Mouse (Mus musculus) kidney, embryonic 15.5 days (tissue): ENCODE data around the gene Dazap1. TPM values are rescaled to one million over a fixed set of nuclear protein-coding genes. Genes with fewer than 3 reads are reported as not detected.
A peak's percentile ranks its signal among the peaks of the same experiment; 100 is the strongest.
"Not testable (repeated sequence)": the region's sequence is repeated elsewhere in the genome, so short reads cannot be mapped to it uniquely, and the experiment has no call there.

Source experiments
- ATAC-seq: fragments of 200-750 bp; cut with Nextera tagmentation; replicated peaks from 2 replicates; pipeline ENCODE4 v1.8.0; 2017; ENCODE audit warnings: moderate TSS enrichment; ENCODE audit not compliant: low FRiP score
- H3K27ac ChIP-seq: fragments of 300-500 bp; sonication (generic); 2 replicates; pipeline ENCODE4 v1.5.1; 2015; ENCODE audit warnings: mild to moderate bottlenecking, inconsistent platforms
- H3K27me3 ChIP-seq: fragments of 300-500 bp; sonication (generic); 2 replicates; pipeline ENCODE4 v1.6.1; 2015; ENCODE audit warnings: inconsistent platforms
- H3K36me3 ChIP-seq: fragments of 300-500 bp; sonication (generic); 2 replicates; pipeline ENCODE4 v1.6.1; 2015; ENCODE audit warnings: inconsistent platforms
- H3K4me1 ChIP-seq: fragments of 300-500 bp; sonication (generic); 2 replicates; pipeline ENCODE4 v1.6.1; 2015; ENCODE audit warnings: inconsistent platforms
- H3K4me2 ChIP-seq: fragments of 300-500 bp; sonication (generic); 2 replicates; pipeline ENCODE4 v1.6.1; 2015; ENCODE audit warnings: moderate library complexity, mild to moderate bottlenecking, inconsistent platforms
- H3K4me3 ChIP-seq: fragments of 300-500 bp; sonication (generic); replicated peaks from 2 replicates; pipeline ENCODE4 v1.5.1; 2015; ENCODE audit warnings: mild to moderate bottlenecking, inconsistent platforms
- H3K9ac ChIP-seq: fragments of 300-500 bp; sonication (generic); 2 replicates; pipeline ENCODE4 v1.6.1; 2015; ENCODE audit warnings: mild to moderate bottlenecking, inconsistent platforms
- H3K9me3 ChIP-seq: fragments of 300-500 bp; sonication (generic); replicated peaks from 2 replicates; pipeline ENCODE4 v1.6.1; 2016; ENCODE audit warnings: inconsistent platforms
- WGBS: fragments of 180-500 bp; shearing (Covaris S2); methylation state at CpG from one replicate; pipeline ENCODE4 v1.1.7; 2015; ENCODE audit warnings: mixed read lengths; 5-methylcytosine and 5-hydroxymethylcytosine counted together
- polyA plus RNA-seq: library from polyadenylated mRNA; unstranded; fragments of >200 nt; fragmentation: Nextera tagmentation; extraction: Ambion mirVana; gene quantifications from 2 replicates; pipeline ENCODE4 v1.2.1, GENCODE M21; 2015

Dazap1 gene
- polyA plus RNA-seq, 1 experiment from 2014 or later = 56.3 TPM

DNA sequence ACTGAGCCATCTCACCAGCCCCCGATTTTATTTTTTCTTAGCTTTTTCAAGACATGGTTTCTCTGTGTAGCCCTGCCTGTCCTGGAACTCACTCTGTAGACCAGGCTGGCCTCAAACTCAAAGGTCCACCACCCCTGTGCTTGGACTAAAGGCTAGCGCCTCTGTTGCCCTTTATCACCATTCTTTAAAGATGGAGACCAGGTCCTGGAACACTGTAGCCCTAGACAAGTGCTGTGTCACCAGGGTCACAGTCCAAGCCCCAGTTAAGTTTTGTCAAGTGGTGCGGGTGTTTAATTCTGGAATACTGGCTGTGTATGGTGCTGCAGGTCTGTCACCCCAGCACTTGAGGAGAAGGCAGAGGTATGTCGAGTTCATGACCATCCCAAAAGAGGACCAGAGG lies 24.3 kb upstream of the Dazap1 start:
- no peaks in the 10 kb centered on the region for H3K9me3 ChIP-seq
- H3K36me3 ChIP-seq = peaks cover 100% of the 10 kb centered on the region
- 85% methylated on average over 4 of the region's 4 CpGs for WGBS
- H3K4me3 ChIP-seq = no peak overlapping the region
- peaks cover 14% of the 10 kb centered on the region for H3K4me1 ChIP-seq
- H3K4me2 ChIP-seq = no peak overlapping the region
- no peaks in the 10 kb centered on the region for H3K27me3 ChIP-seq
- no peak overlapping the region for H3K27ac ChIP-seq
- H3K9ac ChIP-seq = no peak overlapping the region
- no peak for ATAC-seq

GRCm38 (mm10) chr10:80238306-80238705 lies 23.0 kb upstream of the Dazap1 start:
- Histone ChIP-seq H3K4me2 (no peak overlapping the region), H3K4me3 (no peak overlapping the region), H3K36me3 (peaks cover 100% of the 10 kb centered on the region), H3K27ac (no peak overlapping the region), H3K4me1 (peaks cover 4% of the 10 kb centered on the region), H3K27me3 (no peaks in the 10 kb centered on the region), H3K9ac (no peak overlapping the region), H3K9me3 (no peaks in the 10 kb centered on the region)
- 89% methylated on average over 3 of the region's 3 CpGs for WGBS
- no peak for ATAC-seq

GRCm38 (mm10) chr10:80239791-80240190 lies 21.5 kb upstream of the Dazap1 start:
- Histone ChIP-seq H3K27ac (no peak overlapping the region), H3K36me3 (peaks cover 100% of the 10 kb centered on the region), H3K9me3 (no peaks in the 10 kb centered on the region), H3K4me3 (no peak overlapping the region), H3K4me2 (no peak overlapping the region), H3K4me1 (no peaks in the 10 kb centered on the region), H3K27me3 (no peaks in the 10 kb centered on the region), H3K9ac (no peak overlapping the region)
- ATAC-seq = no peak
- WGBS = 85% methylated on average over 6 of the region's 6 CpGs

- H3K9me3 ChIP-seq = no peaks in the 10 kb centered on the region
- H3K9ac ChIP-seq = no peak overlapping the region
- no peak for ATAC-seq
- 71% methylated on average over 9 of the region's 9 CpGs for WGBS
- no peak overlapping the region for H3K4me3 ChIP-seq
- no peak overlapping the region for H3K27ac ChIP-seq
- H3K27me3 ChIP-seq = no peaks in the 10 kb centered on the region
- H3K4me1 ChIP-seq = peaks cover 8% of the 10 kb centered on the region
- H3K36me3 ChIP-seq = peaks cover 78% of the 10 kb centered on the region
- no peak overlapping the region for H3K4me2 ChIP-seq
Observed at GRCm38 (mm10) chr10:80242088-80242487, 19.2 kb upstream of the Dazap1 start.

DNA sequence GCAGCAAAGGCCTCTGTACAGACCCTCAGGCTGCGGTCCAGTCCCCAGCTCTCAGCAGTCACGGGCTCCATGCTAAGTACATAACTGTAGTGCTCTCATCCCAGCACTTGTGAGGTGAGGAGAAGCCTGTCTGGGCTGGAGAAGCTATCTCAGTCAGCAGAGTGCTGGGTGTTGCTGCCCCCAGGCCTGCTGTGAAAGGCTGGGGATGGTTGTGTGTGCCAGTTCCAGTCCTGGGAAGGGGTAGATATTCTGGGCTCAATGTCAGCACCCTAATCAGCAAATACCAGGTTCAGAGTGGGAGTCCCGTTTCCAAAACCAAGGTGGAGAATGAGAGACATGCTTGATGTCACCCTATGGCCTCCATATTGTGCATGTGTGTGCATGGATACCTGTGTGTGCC lies 18.7 kb upstream of the Dazap1 start:
- ATAC-seq = no peak
- Histone ChIP-seq H3K36me3 (peaks cover 72% of the 10 kb centered on the region), H3K27ac (no peak overlapping the region), H3K9ac (no peak overlapping the region), H3K9me3 (no peaks in the 10 kb centered on the region), H3K4me2 (no peak overlapping the region), H3K27me3 (no peaks in the 10 kb centered on the region), H3K4me1 (peaks cover 8% of the 10 kb centered on the region), H3K4me3 (no peak overlapping the region)
- 93% methylated on average over 3 of the region's 3 CpGs for WGBS

- Histone ChIP-seq H3K9me3 (no peaks in the 10 kb centered on the region), H3K4me1 (peaks cover 14% of the 10 kb centered on the region), H3K4me2 (no peak overlapping the region), H3K9ac (0 out of 2 replicates have a peak overlapping the region, but pooled peaks have one; percentile 30), H3K36me3 (peaks cover 49% of the 10 kb centered on the region), H3K27ac (0 out of 2 replicates have a peak overlapping the region, but pooled peaks have one; percentile 13), H3K4me3 (no peak overlapping the region), H3K27me3 (no peaks in the 10 kb centered on the region)
- WGBS = 44% methylated on average over 5 of the region's 5 CpGs
- ATAC-seq = no peak
Observed at GRCm38 (mm10) chr10:80244791-80245399, 16.4 kb upstream of the Dazap1 start.

DNA sequence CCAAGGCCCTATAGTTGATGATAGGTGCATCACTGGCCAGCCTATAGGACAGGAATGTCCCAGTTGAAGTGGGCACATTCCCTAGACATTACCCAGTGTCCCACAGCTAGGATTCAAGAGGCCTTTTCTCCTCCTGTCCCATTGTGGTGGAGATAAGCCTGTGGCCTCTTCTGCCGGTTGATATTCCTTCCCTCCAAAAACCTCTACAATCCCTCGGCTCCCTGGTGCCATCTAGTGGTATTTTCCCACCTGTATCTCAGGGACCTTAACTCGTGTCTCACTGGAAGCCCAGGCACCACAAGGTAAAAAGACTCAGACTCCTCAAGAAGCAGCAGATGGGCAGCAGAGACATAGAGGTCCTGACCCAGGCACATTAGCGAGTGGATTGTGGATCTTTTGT lies 15.7 kb upstream of the Dazap1 start:
- 8% methylated on average over 4 of the region's 4 CpGs for WGBS
- H3K4me3 ChIP-seq = no peak overlapping the region
- peaks cover 21% of the 10 kb centered on the region for H3K4me1 ChIP-seq
- 0 out of 2 replicates have a peak overlapping the region, but pooled peaks have one; percentile 13 for H3K27ac ChIP-seq
- peaks cover 42% of the 10 kb centered on the region for H3K36me3 ChIP-seq
- no peak overlapping the region; the same call in 1 of the 2 replicates for H3K4me2 ChIP-seq
- 0 out of 2 replicates have a peak, but pooled peaks have one; percentile 2 for ATAC-seq
- H3K9me3 ChIP-seq = no peaks in the 10 kb centered on the region
- H3K27me3 ChIP-seq = no peaks in the 10 kb centered on the region
- 0 out of 2 replicates have a peak overlapping the region, but pooled peaks have one; percentile 30 for H3K9ac ChIP-seq

DNA sequence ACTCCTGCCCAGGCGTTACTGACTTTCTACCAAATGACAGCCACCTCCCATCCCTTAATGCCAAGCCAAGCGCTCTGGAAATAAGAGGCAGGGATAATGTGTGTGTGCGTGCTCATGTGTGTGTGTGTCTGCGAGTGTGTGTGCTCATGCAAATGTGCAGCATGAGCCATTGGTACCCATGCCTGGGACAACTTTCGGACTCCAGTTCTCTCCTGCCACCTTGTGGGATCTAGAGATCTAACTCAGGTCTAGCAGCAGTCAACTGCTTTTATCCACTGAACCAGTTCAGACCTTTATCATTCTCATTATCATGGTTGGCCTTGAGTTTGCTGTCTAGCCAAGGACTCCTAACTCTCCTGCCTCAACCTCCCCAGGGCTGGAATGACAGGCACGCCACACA lies 13.4 kb upstream of the Dazap1 start:
- no peaks in the 10 kb centered on the region for H3K9me3 ChIP-seq
- H3K27ac ChIP-seq = no peak overlapping the region
- peak overlapping the region; percentile 85; the same call in 1 of the 2 replicates for H3K4me2 ChIP-seq
- H3K27me3 ChIP-seq = no peaks in the 10 kb centered on the region
- 48% methylated on average over 6 of the region's 6 CpGs for WGBS
- peak overlapping the region; percentile 87 for H3K4me3 ChIP-seq
- H3K9ac ChIP-seq = no peak overlapping the region
- H3K4me1 ChIP-seq = peaks cover 29% of the 10 kb centered on the region
- no peak for ATAC-seq
- H3K36me3 ChIP-seq = peaks cover 26% of the 10 kb centered on the region

DNA sequence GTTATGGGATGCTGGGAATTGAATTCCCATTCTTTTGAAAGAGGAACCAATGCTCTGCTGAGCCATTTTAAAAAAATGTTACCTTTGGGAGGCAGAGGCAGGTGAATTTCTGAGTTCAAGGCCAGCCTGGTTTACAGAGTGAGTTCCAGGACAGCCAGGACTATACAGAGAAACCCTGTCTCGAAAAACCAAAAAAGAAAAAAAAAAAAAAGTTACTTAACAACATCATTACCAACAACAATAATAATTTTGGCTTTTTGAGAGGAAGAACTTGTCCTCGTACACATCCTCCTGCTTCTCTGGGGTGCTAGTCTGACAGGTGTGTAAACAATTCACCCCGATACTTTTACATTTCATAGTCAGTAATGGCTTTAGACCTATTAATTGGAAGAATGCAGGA lies 12.8 kb upstream of the Dazap1 start:
- Histone ChIP-seq H3K4me2 (peak overlapping the region; percentile 85), H3K9ac (0 out of 2 replicates have a peak overlapping the region, but pooled peaks have one; percentile 12), H3K4me1 (peaks cover 29% of the 10 kb centered on the region), H3K36me3 (peaks cover 26% of the 10 kb centered on the region), H3K4me3 (peak overlapping the region; percentile 87)
- H3K9me3 ChIP-seq, H3K27ac ChIP-seq, H3K27me3 ChIP-seq, ATAC-seq: not testable (repeated sequence)
- 36% methylated on average over 3 of the region's 3 CpGs for WGBS

- Histone ChIP-seq H3K27me3 (no peaks in the 10 kb centered on the region), H3K4me1 (peaks cover 29% of the 10 kb centered on the region), H3K9me3 (no peaks in the 10 kb centered on the region), H3K9ac (peak within 1 kb of the TSS; percentile 85), H3K4me2 (peak within 1 kb of the TSS; percentile 85), H3K4me3 (peak within 1 kb of the TSS; percentile 87), H3K36me3 (peaks cover 26% of the 10 kb centered on the region), H3K27ac (peak within 1 kb of the TSS; percentile 97)
- peak; percentile 90 for ATAC-seq
- WGBS = under 1% methylated on average over 53 of the region's 53 CpGs
Observed at GRCm38 (mm10) chr10:80248971-80249640, 12.2 kb upstream of the Dazap1 start, which contains the start of gene Ndufs7. Ndufs7 (plus strand) TSS chr10:80249121.

DNA sequence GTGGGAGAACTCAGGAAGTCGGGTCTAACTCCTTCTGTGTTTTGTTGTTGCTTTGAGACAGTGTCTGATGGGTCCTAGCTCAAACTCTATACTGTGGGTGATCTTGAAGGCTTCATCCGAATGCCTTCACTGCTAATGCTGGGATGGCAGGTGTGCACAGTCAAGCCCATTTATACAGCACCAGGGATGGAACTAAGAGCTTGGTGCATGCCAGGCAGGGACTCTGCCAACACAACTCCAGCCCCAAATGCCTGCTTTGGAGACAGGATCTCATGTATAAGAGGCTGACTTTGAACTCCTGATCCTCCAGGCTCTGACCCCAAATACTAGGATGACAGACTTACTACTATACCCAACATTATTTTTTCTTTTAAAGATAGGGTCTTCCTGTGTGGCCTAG lies 11.2 kb upstream of the Dazap1 start:
- no peak for ATAC-seq
- Histone ChIP-seq H3K4me3 (peak overlapping the region; percentile 87), H3K27me3 (no peaks in the 10 kb centered on the region), H3K9me3 (no peaks in the 10 kb centered on the region), H3K4me1 (peaks cover 28% of the 10 kb centered on the region), H3K27ac (peak overlapping the region; percentile 97), H3K4me2 (peak overlapping the region; percentile 85), H3K9ac (peak overlapping the region; percentile 85), H3K36me3 (peaks cover 28% of the 10 kb centered on the region)
- WGBS = 31% methylated on average over 2 of the region's 2 CpGs

DNA sequence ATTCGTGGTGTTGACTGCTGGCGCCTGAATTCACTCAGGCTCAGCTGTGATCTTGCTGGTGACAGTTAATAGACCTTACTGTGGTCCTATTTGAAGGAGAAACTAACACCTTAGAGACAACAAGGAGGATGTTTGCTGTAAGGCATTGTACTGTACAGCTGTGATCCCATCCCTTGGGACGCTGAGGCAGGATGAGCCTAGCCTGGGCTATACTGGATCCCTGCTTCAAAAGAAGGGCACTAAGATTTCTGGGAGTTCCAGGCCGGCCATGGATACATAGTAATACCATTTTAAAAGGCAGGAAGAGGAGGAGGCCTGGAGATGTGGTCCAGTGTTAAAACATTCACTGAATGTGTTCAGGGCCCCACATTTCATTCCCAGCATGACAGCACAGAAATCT lies 10.7 kb upstream of the Dazap1 start:
- Histone ChIP-seq H3K27me3 (no peaks in the 10 kb centered on the region), H3K4me1 (peaks cover 23% of the 10 kb centered on the region), H3K27ac (no peak overlapping the region), H3K4me2 (peak overlapping the region; percentile 85), H3K36me3 (peaks cover 33% of the 10 kb centered on the region), H3K4me3 (peak overlapping the region; percentile 87), H3K9me3 (no peaks in the 10 kb centered on the region), H3K9ac (peak overlapping the region; percentile 85; the same call in 1 of the 2 replicates)
- ATAC-seq = no peak
- WGBS = 86% methylated on average over 4 of the region's 4 CpGs
